Mouse (Mus musculus) heart, postnatal 14 days (tissue): ENCODE results near the gene Krtap3-2. TPM values are rescaled to one million over a fixed set of nuclear protein-coding genes. Genes with fewer than 3 reads are reported as not detected.

Experiments
- total RNA-seq, 2 experiments: library from RNA; stranded (reverse); gene quantifications; 2 replicates each; pipeline ENCODE4 v1.2.3; 2021

The Krtap3-2 gene
- total RNA-seq, 2 experiments from 2014 or later: not detected

Other genes starting within 250 kb of the Krtap3-2 start
- gene Krt25, start 233.9 kb downstream of the Krtap3-2 start, total RNA-seq: not detected
- gene Krt26, start 218.9 kb downstream of the Krtap3-2 start, total RNA-seq: not detected
- gene Krt27, start 205.7 kb downstream of the Krtap3-2 start, total RNA-seq: not detected
- not detected for gene Krt28, start 181.9 kb downstream of the Krtap3-2 start, total RNA-seq
- gene Krt10, start 167.5 kb downstream of the Krtap3-2 start, total RNA-seq: 1 to 10 TPM; 4.6 to 8.9 TPM
- gene Krt12, start 134.6 kb downstream of the Krtap3-2 start, total RNA-seq: not detected
- gene Krt20, start 118.7 kb downstream of the Krtap3-2 start, total RNA-seq: under 1 TPM; 0.14 to 0.22 TPM
- gene Krt23, start 63.7 kb downstream of the Krtap3-2 start, total RNA-seq: not detected
- gene Krt39, start 35.5 kb downstream of the Krtap3-2 start, total RNA-seq: not detected
- not detected for gene Krt40, start 13.7 kb downstream of the Krtap3-2 start, total RNA-seq
- gene Krtap3-3, start 6.0 kb downstream of the Krtap3-2 start, total RNA-seq: not detected
- gene Gm11939, start 2.6 kb upstream of the Krtap3-2 start, total RNA-seq: not detected
- not detected for gene Krtap3-1, start 9.8 kb upstream of the Krtap3-2 start, total RNA-seq
- gene Krtap1-5, start 24.2 kb upstream of the Krtap3-2 start, total RNA-seq: not detected
- gene Krtap1-4, start 26.8 kb upstream of the Krtap3-2 start, total RNA-seq: not detected
- not detected for gene Krtap1-3, start 34.5 kb upstream of the Krtap3-2 start, total RNA-seq
- not detected for gene Krtap9-3, start 41.3 kb upstream of the Krtap3-2 start, total RNA-seq
- not detected for gene Gm11938, start 46.5 kb upstream of the Krtap3-2 start, total RNA-seq
- not detected for gene Gm11937, start 53.3 kb upstream of the Krtap3-2 start, total RNA-seq
- gene Krtap2-4, start 58.0 kb upstream of the Krtap3-2 start, total RNA-seq: not detected
- gene Gm11562, start 63.6 kb upstream of the Krtap3-2 start, total RNA-seq: not detected
- gene Krtap4-1, start 71.4 kb upstream of the Krtap3-2 start, total RNA-seq: not detected
- not detected for gene Krtap4-2, start 78.2 kb upstream of the Krtap3-2 start, total RNA-seq
- gene Krtap4-7, start 87.2 kb upstream of the Krtap3-2 start, total RNA-seq: not detected
- gene Gm11555, start 93.4 kb upstream of the Krtap3-2 start, total RNA-seq: not detected
- gene Gm11563, start 102.1 kb upstream of the Krtap3-2 start, total RNA-seq: not detected
- gene Krtap4-6, start 109.1 kb upstream of the Krtap3-2 start, total RNA-seq: not detected
- not detected for gene Gm14190, start 133.9 kb upstream of the Krtap3-2 start, total RNA-seq
- gene Gm14180, start 177.4 kb upstream of the Krtap3-2 start, total RNA-seq: not detected
- gene Gm11595, start 216.1 kb upstream of the Krtap3-2 start, total RNA-seq: not detected
- not detected for gene Krtap4-8, start 223.9 kb upstream of the Krtap3-2 start, total RNA-seq
- not detected for gene Krtap4-9, start 228.3 kb upstream of the Krtap3-2 start, total RNA-seq
- not detected for gene Gm11596, start 236.6 kb upstream of the Krtap3-2 start, total RNA-seq
- gene Gm11569, start 242.1 kb upstream of the Krtap3-2 start, total RNA-seq: not detected
- not detected for gene Gm11554, start 247.6 kb upstream of the Krtap3-2 start, total RNA-seq